Mouse (Mus musculus): ENCODE data around the gene Mapk12.

The Mapk12 gene

GRCm38 (mm10) chr15:89140659-89141252, at the start of gene Mapk12:
TSS of gene Mapk12 (minus strand) at chr15:89140703.
- DNase-seq = no peak

GRCm38 (mm10) chr15:89184937-89185227, 44.4 kb upstream of the Mapk12 start:
- no peak for DNase-seq

- DNase-seq = no peak
Observed at GRCm38 (mm10) chr15:89184141-89184936, 43.8 kb upstream of the Mapk12 start.

GRCm38 (mm10) chr15:89182842-89183241, 42.3 kb upstream of the Mapk12 start:
- DNase-seq = no peak

- DNase-seq = no peak
Observed at GRCm38 (mm10) chr15:89182328-89182741, 41.8 kb upstream of the Mapk12 start.

- DNase-seq = no peak
Observed at GRCm38 (mm10) chr15:89181561-89182270, 41.2 kb upstream of the Mapk12 start.

- peak; percentile 41 for DNase-seq
Observed at GRCm38 (mm10) chr15:89180571-89181229, 40.2 kb upstream of the Mapk12 start, which contains the start of gene Plxnb2. TSS of gene Plxnb2 (minus strand) at chr15:89180788.

GRCm38 (mm10) chr15:89180081-89180541, 39.6 kb upstream of the Mapk12 start:
- DNase-seq = no peak

- DNase-seq = no peak
Observed at GRCm38 (mm10) chr15:89179630-89179964, 39.1 kb upstream of the Mapk12 start.

- DNase-seq = peak; percentile 47
Observed at GRCm38 (mm10) chr15:89178954-89179629, 38.6 kb upstream of the Mapk12 start.

- DNase-seq = no peak
Observed at GRCm38 (mm10) chr15:89178260-89178860, 37.9 kb upstream of the Mapk12 start.

GRCm38 (mm10) chr15:89177576-89178259, 37.2 kb upstream of the Mapk12 start:
- DNase-seq = no peak

GRCm38 (mm10) chr15:89177121-89177520, 36.6 kb upstream of the Mapk12 start:
- peak; percentile 33 for DNase-seq

GRCm38 (mm10) chr15:89175411-89176155, 35.1 kb upstream of the Mapk12 start:
- no peak for DNase-seq

GRCm38 (mm10) chr15:89174889-89175339, 34.4 kb upstream of the Mapk12 start:
- no peak for DNase-seq

- no peak for DNase-seq
Observed at GRCm38 (mm10) chr15:89173906-89174214, 33.4 kb upstream of the Mapk12 start.

GRCm38 (mm10) chr15:89173024-89173905, 32.8 kb upstream of the Mapk12 start:
- DNase-seq = peak; percentile 54

GRCm38 (mm10) chr15:89172276-89172935, 31.9 kb upstream of the Mapk12 start:
- DNase-seq = no peak

- DNase-seq = no peak
Observed at GRCm38 (mm10) chr15:89171526-89172051, 31.1 kb upstream of the Mapk12 start.
